Mouse (Mus musculus) heart, embryonic 14.5 days (tissue): Measurements from ENCODE around the gene 2410015M20Rik. TPM values are rescaled to one million over a fixed set of nuclear protein-coding genes. Genes with fewer than 3 reads are reported as not detected.
"Not testable (repeated sequence)": the region's sequence is repeated elsewhere in the genome, so short reads cannot be mapped to it uniquely, and the experiment has no call there.

Experiments
- ATAC-seq: fragments of 200-750 bp; cut with Nextera tagmentation; 2 replicates; pipeline ENCODE4 v1.8.0; 2017; ENCODE audit warnings: low read depth, moderate TSS enrichment; ENCODE audit not compliant: insufficient number of reproducible peaks, insufficient read depth, low FRiP score
- H3K27ac ChIP-seq, 2 experiments: fragments of 200-500 bp in 1 of 2; fragments of 300-500 bp in 1 of 2; sonication (generic) in 1 of 2; replicated peaks in 1 of 2; 2 replicates each; pipeline ENCODE4 v1.5.1; 2012 to 2014; ENCODE audit warnings: low read depth in 2 of 2, low read length in 2 of 2, control low read depth in 1 of 2, mild to moderate bottlenecking in 1 of 2, mixed read lengths in 1 of 2; ENCODE audit not compliant: control insufficient read depth in 1 of 2, insufficient read depth in 1 of 2
- H3K27me3 ChIP-seq: fragments of 300-500 bp; sonication (generic); 2 replicates; pipeline ENCODE4 v1.6.1; 2014; ENCODE audit warnings: mild to moderate bottlenecking, low read length, control low read depth; ENCODE audit not compliant: control insufficient read depth, insufficient read depth
- H3K36me3 ChIP-seq: fragments of 300-500 bp; sonication (generic); 2 replicates; pipeline ENCODE4 v1.6.1; 2014; ENCODE audit warnings: mild to moderate bottlenecking, control low read depth, low read length, mixed read lengths; ENCODE audit not compliant: control insufficient read depth, insufficient read depth
- H3K4me1 ChIP-seq, 2 experiments: fragments of 200-500 bp in 1 of 2; fragments of 300-500 bp in 1 of 2; sonication (generic) in 1 of 2; 2 replicates each; pipeline ENCODE4 v1.6.1; 2012 to 2014; ENCODE audit warnings: low read length in 2 of 2, control low read depth in 1 of 2, mixed read lengths in 1 of 2; ENCODE audit not compliant: control insufficient read depth in 2 of 2, insufficient read depth in 2 of 2
- H3K4me2 ChIP-seq: fragments of 300-500 bp; sonication (generic); 2 replicates; pipeline ENCODE4 v1.6.1; 2014; ENCODE audit warnings: mild to moderate bottlenecking, low read length
- H3K4me3 ChIP-seq, 2 experiments: fragments of 200-500 bp in 1 of 2; fragments of 300-500 bp in 1 of 2; sonication (generic) in 1 of 2; 2 replicates each; pipeline ENCODE4 v1.5.1; 2012 to 2014; ENCODE audit warnings: low read length in 2 of 2, mild to moderate bottlenecking in 2 of 2, control low read depth in 1 of 2, low read depth in 1 of 2, moderate library complexity in 1 of 2; ENCODE audit not compliant: control insufficient read depth in 1 of 2, insufficient read depth in 1 of 2
- H3K9ac ChIP-seq: fragments of 300-500 bp; sonication (generic); 2 replicates; pipeline ENCODE4 v1.6.1; 2014; ENCODE audit warnings: mild to moderate bottlenecking, low read length
- H3K9me3 ChIP-seq: fragments of 300-500 bp; sonication (generic); 2 replicates; pipeline ENCODE4 v1.6.1; 2016; ENCODE audit warnings: low read length, control low read depth; ENCODE audit not compliant: control insufficient read depth
- WGBS: fragments of 180-500 bp; shearing (Covaris S2); extraction: QIAGEN DNeasy Blood & Tissue Kit; methylation state at CpG from one replicate; pipeline ENCODE4 v1.1.7; 2014; 5-methylcytosine and 5-hydroxymethylcytosine counted together
- polyA plus RNA-seq: library from polyadenylated mRNA; unstranded; fragments of >200 nt; fragmentation: Nextera tagmentation; extraction: Ambion mirVana; gene quantifications from 2 replicates; pipeline ENCODE4 v1.2.1, GENCODE M21; 2014

2410015M20Rik gene
- polyA plus RNA-seq, 1 experiment from 2014 or later = 398 TPM

- Histone ChIP-seq H3K4me1 (peaks cover 8 to 24% of the 10 kb centered on the region in 2 experiments), H3K4me2 (peak within 1 kb of the TSS; percentile 87), H3K36me3 (peaks cover 43% of the 10 kb centered on the region), H3K27me3 (no peaks in the 10 kb centered on the region), H3K9ac (peak within 1 kb of the TSS; percentile 92), H3K9me3 (no peaks in the 10 kb centered on the region), H3K4me3 (peak within 1 kb of the TSS; percentile 75 to 91), H3K27ac (peak within 1 kb of the TSS; percentile 84 to 88)
- ATAC-seq = peak; percentile 29; the same call in 1 of the 2 replicates
- WGBS = under 1% methylated on average over 51 of the region's 52 CpGs
Observed at GRCm38 (mm10) chr17:56613236-56613844, 3.8 kb upstream of the 2410015M20Rik start, which contains the start of gene Rpl36. Rpl36 (plus strand) TSS chr17:56613416.

- Histone ChIP-seq H3K4me1 (peaks cover 8 to 28% of the 10 kb centered on the region in 2 experiments), H3K4me2 (0 out of 2 replicates have a peak overlapping the region, but pooled peaks have one; percentile 13), H3K36me3 (peaks cover 43% of the 10 kb centered on the region)
- not testable (repeated sequence) for H3K27me3 ChIP-seq, H3K9me3 ChIP-seq, H3K4me3 ChIP-seq, ATAC-seq, H3K27ac ChIP-seq, H3K9ac ChIP-seq
- 72% methylated on average over 10 of the region's 10 CpGs for WGBS
Observed at GRCm38 (mm10) chr17:56612565-56612939, 3.0 kb upstream of the 2410015M20Rik start.

GRCm38 (mm10) chr17:56611861-56612564 is 2.4 kb upstream of the 2410015M20Rik start:
- 18% methylated on average over 14 of the region's 14 CpGs for WGBS
- H3K9me3 ChIP-seq = no peaks in the 10 kb centered on the region
- ATAC-seq = no peak
- no peaks in the 10 kb centered on the region for H3K27me3 ChIP-seq
- H3K9ac ChIP-seq = no peak overlapping the region
- H3K4me1 ChIP-seq = peaks cover 8 to 28% of the 10 kb centered on the region in 2 experiments
- H3K36me3 ChIP-seq = peaks cover 43% of the 10 kb centered on the region
- no peak overlapping the region for H3K4me3 ChIP-seq
- H3K27ac ChIP-seq = no peak overlapping the region
- H3K4me2 ChIP-seq = 0 out of 2 replicates have a peak overlapping the region, but pooled peaks have one; percentile 13

GRCm38 (mm10) chr17:56611323-56611722 is 1.8 kb upstream of the 2410015M20Rik start:
- no peak for ATAC-seq
- H3K27ac ChIP-seq = no peak overlapping the region
- H3K9ac ChIP-seq = no peak overlapping the region
- WGBS = 65% methylated on average over 2 of the region's 2 CpGs
- H3K27me3 ChIP-seq = no peaks in the 10 kb centered on the region
- peaks cover 43% of the 10 kb centered on the region for H3K36me3 ChIP-seq
- H3K4me3 ChIP-seq = no peak overlapping the region
- H3K4me1 ChIP-seq = peaks cover 8 to 28% of the 10 kb centered on the region in 2 experiments
- no peak overlapping the region for H3K4me2 ChIP-seq
- H3K9me3 ChIP-seq = no peaks in the 10 kb centered on the region

- Histone ChIP-seq H3K4me2 (peak overlapping the region; percentile 71), H3K36me3 (peaks cover 47% of the 10 kb centered on the region), H3K4me3 (peak overlapping the region; percentile 73 to 95), H3K27ac (peak overlapping the region in 1 of 2 experiments; percentile 53; a peak in 2 of 4 replicates), H3K4me1 (peaks cover 5 to 15% of the 10 kb centered on the region in 2 experiments), H3K9me3 (no peaks in the 10 kb centered on the region), H3K9ac (peak overlapping the region; percentile 89), H3K27me3 (no peaks in the 10 kb centered on the region)
- no peak for ATAC-seq
- WGBS = 36% methylated on average over 5 of the region's 5 CpGs
Observed at GRCm38 (mm10) chr17:56608699-56609098, 872 bp downstream of the 2410015M20Rik start.

GRCm38 (mm10) chr17:56607521-56608062 is 2.0 kb downstream of the 2410015M20Rik start:
- Histone ChIP-seq H3K4me2 (no peak overlapping the region), H3K4me1 (peaks cover 5 to 15% of the 10 kb centered on the region in 2 experiments), H3K36me3 (peaks cover 58% of the 10 kb centered on the region), H3K4me3 (no peak overlapping the region), H3K27me3 (no peaks in the 10 kb centered on the region), H3K9ac (no peak overlapping the region), H3K27ac (no peak overlapping the region), H3K9me3 (no peaks in the 10 kb centered on the region)
- 77% methylated on average over 3 of the region's 3 CpGs for WGBS
- ATAC-seq = no peak

- H3K9ac ChIP-seq = no peak overlapping the region
Observed at GRCm38 (mm10) chr17:56605431-56605830, 4.1 kb downstream of the 2410015M20Rik start.

More at GRCm38 (mm10) chr17:56605431-56605830, 4.1 kb downstream of the 2410015M20Rik start:
- no peak overlapping the region for H3K4me2 ChIP-seq
- ATAC-seq = no peak
- no peaks in the 10 kb centered on the region for H3K9me3 ChIP-seq
- no peak overlapping the region for H3K4me3 ChIP-seq
- 80% methylated on average over 9 of the region's 9 CpGs for WGBS
- H3K4me1 ChIP-seq = peaks cover 5 to 14% of the 10 kb centered on the region in 2 experiments
- H3K36me3 ChIP-seq = peaks cover 79% of the 10 kb centered on the region
- H3K27ac ChIP-seq = no peak overlapping the region
- no peaks in the 10 kb centered on the region for H3K27me3 ChIP-seq
